Mouse (Mus musculus): ENCODE measurements around the gene Atpaf2. TPM values are rescaled to one million over a fixed set of nuclear protein-coding genes. Genes with fewer than 3 reads are reported as not detected.

Gene Atpaf2
- 24.9 and 26.5 TPM in 2 replicates for polyA plus RNA-seq (2012; rRNA removed; ENCODE audit: low replicate concordance)

DNA sequence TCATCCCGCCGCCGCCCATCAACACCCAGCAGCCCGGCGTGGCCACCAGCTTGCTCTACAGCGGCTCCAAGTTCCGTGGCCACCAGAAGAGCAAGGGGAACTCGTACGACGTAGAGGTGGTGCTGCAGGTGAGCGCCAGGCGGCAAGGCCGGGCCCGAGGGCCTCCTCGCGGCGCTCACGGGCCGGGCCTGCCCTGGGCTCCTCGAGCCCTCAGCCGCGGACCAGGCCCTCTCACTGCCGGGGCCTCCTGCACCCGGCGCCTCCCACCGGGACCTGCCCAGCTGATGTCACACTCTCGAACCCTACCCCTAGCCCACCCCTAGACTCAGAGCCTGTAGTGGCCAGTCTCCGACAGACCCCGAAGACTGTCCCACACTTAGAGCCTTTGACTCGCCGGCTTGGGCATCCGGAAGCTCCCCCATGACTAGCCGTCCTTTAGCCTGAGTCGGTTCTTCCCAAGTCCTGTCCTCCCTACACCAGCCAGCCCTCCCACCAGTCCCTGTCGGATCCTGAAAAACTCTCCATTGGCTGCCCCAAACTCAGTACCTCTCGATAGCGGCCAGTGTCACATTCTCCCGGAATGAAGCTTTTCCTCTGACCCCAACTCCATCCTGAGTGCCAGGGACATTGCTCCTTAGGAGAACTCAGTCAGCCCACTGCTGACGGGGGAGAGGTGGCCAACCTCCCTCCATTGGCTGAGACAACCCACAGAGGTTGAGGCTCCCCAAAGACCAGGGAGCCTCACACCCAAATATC lies at the start of gene Atpaf2:
Gene Atpaf2 (minus strand): TSS at position 741 of the 756 bp plus-strand sequence.

DNA sequence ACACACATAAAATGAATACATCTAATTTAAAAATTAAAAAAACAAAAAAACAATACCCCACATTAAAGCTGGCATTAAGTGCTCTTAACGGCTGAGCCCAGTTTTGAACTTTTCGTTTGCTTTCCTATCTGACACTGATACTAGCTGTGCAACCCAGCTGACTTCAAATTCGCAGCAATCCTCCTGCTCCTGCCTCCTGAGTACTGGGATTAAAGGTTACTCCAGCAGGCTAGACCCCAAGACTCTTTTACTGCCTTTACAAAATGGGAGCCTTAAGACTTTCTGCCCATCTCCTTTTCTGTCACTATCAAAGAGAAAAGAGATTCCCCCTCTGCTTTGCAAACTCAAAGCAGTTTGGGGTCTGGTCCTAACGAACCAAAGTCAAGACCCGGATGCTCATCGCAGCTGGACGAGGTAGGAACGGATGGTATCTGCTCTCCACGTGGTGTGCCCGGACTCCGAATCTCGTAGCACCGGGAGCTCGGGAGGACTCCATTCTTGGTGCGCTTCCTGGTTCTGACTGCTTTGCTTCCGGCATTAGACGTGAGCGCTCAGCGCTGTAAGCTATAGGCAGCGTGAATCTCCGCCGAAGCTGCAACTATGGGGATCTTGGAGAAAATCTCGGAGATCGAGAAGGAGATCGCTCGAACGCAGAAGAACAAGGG lies 36.0 kb upstream of the Atpaf2 start, which contains the start of gene Drg2:
Gene Drg2 (plus strand): TSS at position 512 of the 665 bp plus-strand sequence.

DNA sequence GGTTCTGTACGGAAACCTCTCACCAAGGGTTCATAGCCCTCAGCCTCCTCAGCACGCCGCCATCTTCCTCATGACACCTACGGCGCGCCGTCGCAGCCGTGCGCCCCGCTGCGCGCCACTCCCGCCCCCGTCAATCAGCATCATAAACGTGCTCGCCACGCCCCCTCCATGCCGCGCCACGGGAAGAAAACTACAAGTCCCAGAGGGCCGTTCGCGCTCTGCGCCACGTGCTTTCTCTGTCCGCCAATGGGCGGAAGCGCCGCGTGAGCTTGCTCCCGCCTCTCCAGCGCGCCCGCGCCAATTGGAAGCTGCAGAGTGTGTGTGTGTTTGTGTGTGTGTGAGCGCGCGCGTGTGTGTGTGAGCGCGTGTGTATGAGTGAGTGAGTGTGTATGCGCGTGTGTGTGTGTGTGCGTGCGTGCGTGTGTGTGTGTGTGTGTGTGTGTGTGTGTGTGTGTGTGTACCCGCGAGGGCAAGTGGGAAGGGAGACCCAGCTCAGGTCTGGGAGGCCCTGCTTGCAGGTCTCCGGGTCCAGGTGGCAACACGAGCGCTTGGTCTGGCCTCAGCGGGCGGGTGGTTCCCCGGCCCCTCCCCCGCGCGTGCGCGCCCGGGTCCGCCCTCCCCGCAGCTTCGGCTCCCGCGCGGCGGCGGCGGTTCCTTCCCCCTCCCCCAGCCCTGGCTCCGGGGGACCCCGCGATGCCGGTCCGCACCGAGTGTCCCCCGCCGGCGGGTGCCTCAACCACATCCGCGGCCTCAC lies 1.1 kb downstream of the Atpaf2 start, which contains the start of gene Gid4:
Gene Gid4 (plus strand): TSS at position 183 of the 754 bp plus-strand sequence.

DNA sequence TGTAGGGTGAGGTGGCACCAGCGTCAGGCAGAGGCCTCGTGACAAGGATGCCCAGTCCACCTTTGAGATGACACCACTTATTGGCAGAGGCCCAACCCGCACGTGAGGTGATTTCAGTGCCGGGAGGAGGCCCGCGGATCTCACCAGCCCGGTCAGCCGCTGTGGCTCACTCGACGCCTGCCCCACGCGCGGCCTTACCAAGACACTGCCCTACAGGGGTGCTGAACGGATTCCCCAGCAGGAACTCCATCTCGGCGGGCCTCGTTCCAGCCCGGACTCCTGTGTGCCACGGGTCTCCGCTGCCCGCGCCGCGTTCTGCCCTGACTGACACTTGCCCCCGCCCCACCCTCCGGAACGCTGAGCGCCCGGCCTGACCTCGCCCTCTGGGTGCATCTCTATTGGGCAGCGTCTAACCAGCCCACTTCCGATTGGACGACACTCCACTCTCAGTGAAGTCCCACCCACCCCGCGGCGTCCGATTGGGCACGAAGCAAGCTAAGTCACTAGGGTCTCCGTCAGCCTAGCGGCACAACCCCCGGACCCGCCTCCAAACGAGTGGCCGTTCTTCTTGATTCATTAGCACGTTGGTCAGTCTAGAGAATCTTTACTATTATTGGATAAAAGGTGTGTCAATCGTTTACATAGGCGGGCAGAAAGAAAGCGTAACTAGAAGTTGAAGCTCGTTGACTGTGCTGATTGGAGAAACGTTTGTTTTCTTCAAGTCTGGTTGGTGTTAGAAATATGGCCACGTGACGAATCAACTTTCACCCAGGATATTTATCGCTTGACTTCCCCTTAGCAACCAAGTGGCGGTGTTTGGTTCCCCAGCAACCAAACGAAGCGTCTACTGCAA lies 65.5 kb downstream of the Atpaf2 start, which contains the start of the genes Tom1l2 and Drc3:
Gene Tom1l2 (minus strand): TSS at position 347 of the 853 bp plus-strand sequence.
Gene Drc3 (plus strand): TSS at position 771 of the 853 bp plus-strand sequence.

Other genes starting within 250 kb of the Atpaf2 start
- 138 and 192 TPM in 2 replicates for gene Srebf1, start 195.9 kb downstream of the Atpaf2 start, polyA plus RNA-seq (2012; rRNA removed; ENCODE audit: low replicate concordance)
- 76.2 and 125 TPM in 2 replicates for gene Tom1l2, start 65.6 kb downstream of the Atpaf2 start, polyA plus RNA-seq (2012; rRNA removed; ENCODE audit: low replicate concordance)
- 0.51 and 0.81 TPM in 2 replicates for gene Drc3, start 65.1 kb downstream of the Atpaf2 start, polyA plus RNA-seq (2012; rRNA removed; ENCODE audit: low replicate concordance)
- gene Gid4, start 1.3 kb downstream of the Atpaf2 start, polyA plus RNA-seq (2012; rRNA removed; ENCODE audit: low replicate concordance): 12.4 and 12.7 TPM in 2 replicates
- 31.1 and 32.6 TPM in 2 replicates for gene Drg2, start 36.1 kb upstream of the Atpaf2 start, polyA plus RNA-seq (2012; rRNA removed; ENCODE audit: low replicate concordance)
- 0.08 and 0.09 TPM in 2 replicates for gene Myo15, start 50.9 kb upstream of the Atpaf2 start, polyA plus RNA-seq (2012; rRNA removed; ENCODE audit: low replicate concordance)
- gene Alkbh5, start 117.9 kb upstream of the Atpaf2 start, polyA plus RNA-seq (2012; rRNA removed; ENCODE audit: low replicate concordance): 14.9 and 15.8 TPM in 2 replicates